Mouse (Mus musculus): Measurements from ENCODE around the gene Camk1d.

DNA sequence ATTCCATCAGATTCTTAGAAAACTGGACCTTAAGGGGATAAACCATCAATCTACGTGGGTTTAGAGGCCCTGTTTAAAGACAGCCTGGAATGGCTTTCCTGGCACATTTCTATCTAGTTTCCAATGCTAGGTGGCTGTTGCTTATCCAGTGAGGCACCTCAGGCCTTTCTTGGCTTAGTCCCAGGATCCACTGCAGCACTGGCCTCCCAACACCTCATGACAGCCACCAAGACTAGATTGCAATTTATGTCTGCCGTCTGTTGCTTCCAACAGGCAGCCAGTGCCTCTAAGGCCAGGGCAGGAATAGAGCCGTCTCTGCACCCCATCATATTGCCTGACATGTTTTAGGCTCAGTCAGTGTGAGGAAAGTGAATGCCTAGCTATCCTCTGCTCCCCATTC lies 389.5 kb downstream of the Camk1d start:
- TF ChIP-seq CTCF (IDR thresholded peaks at IDR 0.05; ENCODE audit: low read depth, low read length) = no peak
- TF ChIP-seq GATA1 (IDR thresholded peaks at IDR 0.05; ENCODE audit: borderline replicate concordance, low read length) = no peak
- TF ChIP-seq TAL1 (conservative IDR thresholded peaks at IDR 0.05; ENCODE audit: low read depth, low read length) = no peak
- no peak for TF ChIP-seq GATA2 (IDR thresholded peaks at IDR 0.05; ENCODE audit: borderline replicate concordance, low read depth, low read length)
